Mouse (Mus musculus): ENCODE measurements around the gene Commd3.

The Commd3 gene

DNA sequence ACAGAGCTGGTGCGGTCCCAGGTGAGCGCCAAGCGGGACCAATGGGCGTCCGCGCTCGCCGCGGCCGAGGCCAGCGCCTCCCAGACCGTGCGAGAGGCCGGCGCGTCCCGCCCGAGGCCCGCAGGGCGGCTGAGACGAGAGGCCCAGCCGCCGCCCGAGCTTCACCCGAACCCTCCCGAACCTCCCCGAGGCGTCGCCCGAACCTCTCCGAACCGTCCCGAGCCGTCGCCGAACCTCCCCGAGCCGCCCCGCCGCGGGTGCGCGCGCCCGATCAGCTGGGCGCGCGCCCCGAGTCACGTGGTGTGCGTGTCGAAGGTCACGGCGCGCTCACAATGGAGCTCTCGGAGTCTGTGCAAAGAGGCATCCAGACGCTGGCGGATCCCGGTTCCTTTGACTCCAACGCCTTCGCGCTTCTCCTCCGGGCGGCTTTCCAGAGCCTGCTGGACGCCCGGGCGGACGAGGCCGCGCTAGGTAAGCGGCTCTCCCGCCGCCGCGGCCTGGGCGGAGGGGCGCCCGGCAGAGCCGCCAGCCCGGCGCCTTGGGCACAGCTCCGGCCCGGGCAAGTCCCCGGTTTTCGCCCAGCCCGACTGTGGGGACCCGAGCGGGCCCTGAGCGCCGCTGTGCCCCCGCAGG lies at the start of gene Commd3:
Gene Commd3, plus strand, starts transcription at position 252 of the 633 bp plus-strand sequence.
- DNase-seq (ENCODE audit: low read depth, low spot score), result peak; percentile 92

DNA sequence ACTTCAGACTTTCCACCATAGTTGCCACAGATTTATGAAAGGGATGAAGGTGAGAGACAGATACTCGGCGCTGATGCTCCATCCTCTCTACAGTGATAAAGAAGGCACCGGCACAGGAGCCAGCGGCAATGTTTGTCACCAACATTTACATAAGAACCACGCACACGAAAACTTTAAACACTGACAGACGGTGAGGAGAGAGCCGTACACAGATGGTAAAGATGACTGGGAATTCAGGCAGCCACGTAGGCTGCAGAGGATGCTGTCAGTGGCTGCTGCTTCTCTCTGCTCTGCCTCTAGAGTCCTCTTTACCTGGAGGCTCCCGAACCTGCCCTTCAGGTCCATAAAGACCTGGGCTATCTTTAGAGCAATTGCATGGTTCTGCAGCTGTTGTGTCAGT lies 49.0 kb upstream of the Commd3 start:
- DNase-seq (ENCODE audit: low read depth, low spot score), result no peak

DNA sequence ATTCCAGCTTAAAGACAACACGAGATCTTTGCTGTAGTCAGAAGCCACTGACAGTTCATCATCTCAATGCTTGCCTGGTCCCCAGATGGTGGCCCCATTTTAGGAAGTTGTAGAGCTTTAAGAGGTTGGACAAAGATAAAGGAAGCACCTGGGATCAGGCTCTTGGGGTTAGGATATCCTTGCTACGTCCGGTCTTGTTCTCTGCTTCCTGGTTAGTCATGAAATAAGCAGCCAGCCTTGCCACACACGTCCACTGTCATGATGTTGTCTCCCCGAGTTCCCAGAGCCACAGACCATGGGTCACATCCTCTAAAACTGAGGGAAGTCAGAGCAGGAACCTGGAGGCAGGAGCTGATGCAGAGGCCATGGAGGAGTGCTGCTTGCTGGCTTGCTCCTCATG lies 41.6 kb upstream of the Commd3 start:
- DNase-seq (ENCODE audit: low read depth, low spot score), result no peak

DNA sequence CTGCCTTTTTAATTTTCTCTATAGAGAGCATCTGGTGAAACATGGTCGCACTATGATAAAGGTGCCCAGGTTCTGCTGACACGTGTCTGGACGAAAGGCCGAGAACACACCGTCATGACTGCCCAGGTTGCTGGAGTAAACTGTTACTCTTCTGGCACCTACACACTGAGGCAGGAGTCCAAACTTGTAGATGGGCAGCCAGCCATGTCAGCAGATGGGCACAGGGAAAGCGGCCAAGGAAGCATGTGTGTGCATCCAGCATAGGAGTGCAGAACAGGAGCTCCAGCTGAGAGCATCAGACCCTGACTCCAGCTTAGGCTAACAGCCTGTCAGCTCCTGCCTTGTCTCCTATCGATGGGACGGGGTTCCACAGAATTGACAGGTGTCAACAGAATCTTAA lies 37.1 kb upstream of the Commd3 start:
- DNase-seq (ENCODE audit: low read depth, low spot score), result peak; percentile 70

DNA sequence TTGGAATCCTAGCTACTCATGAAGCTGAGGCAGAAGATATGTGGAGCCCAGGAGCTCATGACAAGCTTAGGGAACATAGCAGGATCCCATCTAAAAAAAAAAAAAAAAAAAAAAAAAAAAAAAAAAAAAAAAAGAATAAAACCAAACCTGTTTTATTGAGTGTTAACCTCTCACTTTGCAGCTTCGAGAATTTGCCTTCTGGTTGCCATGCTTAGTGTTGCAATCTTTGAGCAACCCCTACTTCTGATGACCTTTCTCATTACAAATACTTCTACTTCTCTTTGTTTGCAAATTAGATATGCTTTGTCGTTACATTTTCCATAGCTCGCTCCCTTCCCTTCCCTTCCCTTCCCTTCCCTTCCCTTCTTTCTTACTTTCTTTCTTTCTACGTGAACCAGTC lies 23.6 kb upstream of the Commd3 start:
- DNase-seq (ENCODE audit: low read depth, low spot score), result no peak

DNA sequence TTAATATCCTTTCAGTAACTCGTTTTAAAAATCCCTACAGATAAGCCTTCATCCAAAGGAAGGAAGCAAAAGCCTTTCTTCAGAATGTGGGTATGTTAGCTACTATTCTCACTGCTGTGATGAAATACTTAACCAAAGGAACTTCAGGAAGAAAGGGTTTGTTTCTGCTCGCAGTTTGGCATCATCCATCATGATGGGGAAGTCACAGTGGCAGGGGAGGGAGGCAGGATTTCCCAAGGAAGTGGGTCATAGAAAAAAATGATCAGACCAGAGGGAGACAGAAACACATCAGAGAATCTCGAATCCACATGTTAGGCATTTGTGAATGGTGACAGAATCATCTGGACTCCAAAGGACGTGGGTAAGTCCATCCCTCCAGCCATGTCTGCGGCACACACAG lies 17.4 kb upstream of the Commd3 start:
- no peak for DNase-seq (ENCODE audit: low read depth, low spot score)

DNA sequence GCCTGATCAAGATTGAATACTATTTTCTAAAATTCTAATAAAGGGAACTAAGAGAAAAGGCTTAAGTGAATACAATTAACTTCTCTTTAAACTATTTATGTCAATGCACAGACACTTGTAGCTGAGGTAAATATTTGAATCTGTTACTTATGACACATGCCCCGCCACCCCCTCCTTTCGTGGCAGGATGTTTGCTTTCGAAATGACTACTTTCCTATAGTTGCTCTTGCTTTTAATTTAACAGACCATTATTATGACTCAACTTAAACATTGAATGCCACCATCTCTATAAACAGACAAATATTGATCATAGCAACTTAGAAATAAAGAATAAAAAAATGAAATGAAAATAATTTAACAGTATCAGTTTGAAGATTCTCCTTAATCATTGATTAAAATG lies 8.2 kb upstream of the Commd3 start:
- no peak for DNase-seq (ENCODE audit: low read depth, low spot score)

DNA sequence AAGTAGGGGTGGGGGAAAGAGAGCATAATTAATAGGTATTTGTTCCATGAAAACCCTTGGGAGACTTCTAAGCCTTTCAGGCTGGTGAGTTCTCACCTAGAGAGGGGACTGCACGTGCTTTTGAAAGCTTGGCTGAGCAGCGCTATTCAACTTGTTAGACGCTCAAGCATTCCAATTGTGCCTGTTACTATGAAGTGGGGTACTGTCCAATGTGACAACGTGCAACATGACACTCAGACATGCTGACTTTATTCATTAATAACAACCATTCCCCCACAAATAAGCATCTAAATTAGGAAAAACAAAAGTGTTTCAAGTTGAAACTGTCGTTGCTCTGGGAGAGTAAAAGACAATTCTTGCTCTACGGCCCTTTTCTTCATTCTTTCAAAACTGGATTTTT lies 1.1 kb upstream of the Commd3 start:
- no peak for DNase-seq (ENCODE audit: low read depth, low spot score)

DNA sequence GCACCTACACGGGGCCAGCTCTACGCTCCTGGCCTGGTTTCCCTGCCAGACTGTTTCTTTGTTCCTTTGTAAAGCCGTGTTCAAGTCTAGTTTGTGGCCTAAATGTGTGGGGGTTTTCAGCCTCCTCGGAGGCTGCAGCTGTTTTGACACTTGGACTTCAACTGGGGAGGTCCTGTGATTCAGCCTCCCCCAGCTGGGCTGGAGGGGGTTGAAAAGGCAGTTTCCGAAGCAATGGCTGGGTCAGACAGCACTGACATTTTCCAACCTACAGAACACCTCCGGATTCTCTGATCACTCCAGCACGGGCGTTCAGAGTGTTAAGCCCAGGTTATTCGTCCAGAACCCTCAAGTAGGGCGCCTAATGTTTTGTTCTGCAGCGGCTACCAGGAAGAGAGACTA lies 581 bp downstream of the Commd3 start:
- no peak for DNase-seq (ENCODE audit: low read depth, low spot score)

DNA sequence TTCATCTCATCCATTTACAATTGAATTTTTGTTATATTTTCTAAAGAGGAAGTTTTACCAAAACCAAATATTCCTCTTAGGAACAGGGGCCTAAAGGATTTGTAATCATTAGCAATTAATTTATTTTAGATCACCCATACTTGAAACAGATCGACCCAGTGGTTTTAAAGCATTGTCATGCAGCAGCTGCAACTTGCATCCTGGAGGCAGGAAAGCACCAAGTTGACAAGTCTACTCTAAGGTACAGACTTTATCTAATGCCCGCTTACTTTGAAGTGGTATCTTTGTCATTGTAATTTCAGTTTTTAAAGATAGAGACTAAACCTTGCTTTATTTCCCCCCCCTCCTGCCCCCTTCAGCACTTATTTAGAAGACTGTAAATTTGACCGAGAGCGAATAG lies 1.6 kb downstream of the Commd3 start:
- DNase-seq (ENCODE audit: low read depth, low spot score), result no peak

DNA sequence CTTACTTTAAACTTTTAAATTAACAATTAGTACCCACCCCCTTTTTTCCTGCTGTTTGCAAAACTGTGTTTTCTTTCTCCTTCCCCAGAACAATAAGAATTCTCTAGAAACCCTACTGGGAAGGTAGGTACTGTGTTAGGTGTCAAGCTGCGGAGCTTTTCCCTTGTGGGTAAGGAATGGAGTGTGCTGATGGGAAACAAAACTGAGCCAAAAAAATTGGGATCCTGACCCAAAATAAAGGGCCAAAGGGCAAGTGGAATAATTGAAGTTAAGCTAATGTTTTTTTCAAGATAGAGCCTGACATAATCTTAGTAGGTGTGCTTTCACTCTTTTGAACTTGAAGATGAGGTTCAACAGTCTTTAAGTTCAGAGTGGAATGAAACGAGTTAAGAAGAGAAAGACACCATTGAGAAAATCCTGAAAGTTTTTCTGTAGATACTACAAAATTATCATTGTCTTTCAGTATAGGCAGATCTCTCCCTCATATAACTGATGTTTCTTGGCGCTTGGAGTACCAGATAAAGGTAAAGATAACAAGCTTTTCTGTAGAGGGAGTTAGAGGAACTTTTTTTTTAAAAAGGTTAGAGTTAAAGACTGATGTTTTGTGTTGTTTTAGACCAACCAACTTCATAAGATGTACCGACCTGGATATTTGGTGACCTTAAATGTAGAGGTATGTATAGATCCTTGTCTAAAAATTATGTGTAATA lies 2.2 kb downstream of the Commd3 start:
- DNase-seq (ENCODE audit: low read depth, low spot score), result no peak

DNA sequence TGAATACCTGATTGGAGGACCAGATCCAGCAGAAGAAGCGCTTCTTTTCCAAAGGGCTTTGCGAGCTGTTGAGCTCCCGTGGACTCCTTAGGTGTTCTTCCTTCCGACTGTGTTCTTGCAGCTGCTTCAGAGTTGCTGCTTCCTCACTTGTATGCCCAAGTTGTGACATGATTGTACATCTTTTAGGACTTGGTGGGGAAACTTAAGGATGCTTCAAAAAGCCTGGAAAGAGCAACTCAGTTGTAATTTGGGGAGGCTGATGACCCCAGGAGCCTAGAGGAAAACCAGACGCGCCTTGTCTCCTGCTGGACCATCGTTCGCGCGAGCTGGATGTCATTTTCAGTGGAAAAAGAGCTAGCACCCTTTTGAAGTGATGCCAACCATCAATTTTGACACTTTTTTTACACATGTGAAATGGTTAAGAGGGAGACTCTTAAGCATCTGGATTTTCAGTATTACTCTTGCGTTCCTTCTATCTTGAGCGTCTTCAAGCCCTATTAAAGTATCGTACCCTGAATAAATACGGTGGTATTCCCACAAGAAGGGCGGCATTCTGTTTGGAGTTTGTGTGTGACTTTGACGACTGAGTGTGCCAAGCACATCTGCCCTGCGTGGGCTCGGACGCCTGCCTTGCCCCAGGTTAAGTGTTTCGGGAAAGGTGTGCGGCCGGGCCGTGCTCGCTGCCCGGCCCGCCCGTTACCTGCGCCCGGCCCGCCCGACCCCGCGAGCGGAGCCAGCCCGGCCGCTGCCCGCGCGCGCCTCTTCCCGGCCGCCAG lies 3.7 kb downstream of the Commd3 start:
- no peak for DNase-seq (ENCODE audit: low read depth, low spot score)

DNA sequence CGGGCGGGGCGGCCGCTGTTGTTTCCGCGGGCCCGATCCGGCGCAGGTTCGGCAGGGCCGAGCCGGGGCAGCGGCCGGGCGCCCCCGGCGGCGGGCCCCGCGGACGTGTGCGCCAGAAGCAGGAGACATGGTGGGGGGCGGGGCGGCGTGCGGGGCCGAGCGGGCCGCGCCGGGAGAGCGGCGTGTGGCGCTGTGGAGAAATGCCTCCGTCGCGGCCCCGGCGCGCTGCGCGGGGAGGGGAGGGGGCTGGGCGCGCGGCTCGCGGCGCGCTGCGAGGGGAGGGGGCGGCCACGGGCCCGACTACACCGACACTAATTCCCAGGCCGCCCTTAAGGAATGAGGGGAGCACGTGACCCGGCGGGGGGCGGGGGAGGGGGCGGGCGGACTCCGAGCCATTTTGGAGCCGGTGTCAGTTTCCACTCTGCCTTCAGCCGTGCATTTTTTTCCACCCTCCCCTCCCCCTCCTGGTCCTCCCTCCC lies 4.3 kb downstream of the Commd3 start:
- peak; percentile 78 for DNase-seq (ENCODE audit: low read depth, low spot score)

DNA sequence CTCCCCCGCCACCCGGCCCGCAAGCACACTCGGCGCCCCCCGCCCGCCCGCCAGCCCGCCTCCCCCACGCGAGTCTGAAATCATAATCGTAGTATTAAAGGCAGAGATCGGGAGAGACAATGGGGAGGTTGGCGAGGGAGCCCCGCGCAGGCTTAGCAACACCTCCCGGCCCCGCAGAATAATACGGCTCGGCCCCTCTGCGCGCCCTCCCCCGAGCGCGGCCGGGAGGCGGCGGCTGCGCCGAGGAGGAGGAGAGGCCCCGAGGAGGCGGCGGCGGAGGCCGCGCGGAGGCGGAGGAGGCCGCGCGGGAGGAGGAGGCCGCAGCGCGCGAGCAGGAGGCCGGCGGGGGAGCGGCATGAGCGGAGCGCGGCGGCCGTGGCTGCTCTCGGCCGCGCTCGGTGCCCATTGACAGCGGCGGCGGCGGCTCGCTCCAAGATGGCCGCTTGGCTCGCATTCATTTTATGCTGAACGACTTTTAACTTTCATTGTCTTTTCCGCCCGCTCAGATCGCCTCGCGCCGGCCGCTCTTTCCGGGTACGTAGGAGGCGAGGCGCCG lies 4.8 kb downstream of the Commd3 start, which contains the start of gene Bmi1:
Gene Bmi1, plus strand, starts transcription at position 83 of the 556 bp plus-strand sequence.
- no peak for DNase-seq (ENCODE audit: low read depth, low spot score)

DNA sequence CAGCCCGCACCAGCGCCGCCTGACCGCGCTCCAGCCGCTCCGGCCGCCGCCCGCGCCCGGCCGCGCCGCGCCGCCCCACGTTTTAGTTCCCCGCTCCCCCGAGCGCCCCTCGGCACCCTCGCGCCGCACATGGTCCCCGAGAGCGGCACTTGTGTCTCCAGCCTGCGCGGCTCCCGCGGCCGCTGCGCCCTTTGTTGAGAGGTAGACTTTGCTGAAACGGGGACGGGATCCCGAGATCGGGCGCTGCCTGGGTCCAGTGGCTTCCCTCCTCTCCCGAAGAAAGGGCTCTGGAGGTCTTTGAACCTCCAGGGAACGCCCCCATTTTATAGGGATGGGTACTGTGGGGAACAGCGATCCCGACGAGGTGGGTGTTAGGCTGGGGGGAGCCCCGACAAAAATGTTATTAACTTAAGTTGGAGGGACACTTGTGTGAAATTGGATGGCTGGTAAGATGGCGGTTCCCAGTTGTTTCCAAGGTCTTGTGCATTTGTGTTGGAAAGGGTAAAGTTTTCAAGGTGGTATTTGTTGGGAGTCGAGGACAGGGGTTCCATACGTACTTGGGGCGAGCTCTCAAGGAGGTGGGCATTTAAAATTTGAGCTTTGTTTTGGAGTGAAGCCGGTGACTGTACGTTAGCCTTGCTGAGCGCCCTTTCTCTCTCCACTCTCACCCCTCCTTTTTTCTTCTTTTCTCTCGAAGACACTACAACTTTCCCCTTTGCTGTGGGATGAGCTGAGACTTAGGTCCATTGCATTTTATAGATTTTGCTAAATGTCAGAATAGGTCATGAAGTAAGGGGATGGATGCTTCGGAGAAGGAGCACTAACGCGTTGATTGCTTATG lies 5.7 kb downstream of the Commd3 start:
- DNase-seq (ENCODE audit: low read depth, low spot score), result no peak

DNA sequence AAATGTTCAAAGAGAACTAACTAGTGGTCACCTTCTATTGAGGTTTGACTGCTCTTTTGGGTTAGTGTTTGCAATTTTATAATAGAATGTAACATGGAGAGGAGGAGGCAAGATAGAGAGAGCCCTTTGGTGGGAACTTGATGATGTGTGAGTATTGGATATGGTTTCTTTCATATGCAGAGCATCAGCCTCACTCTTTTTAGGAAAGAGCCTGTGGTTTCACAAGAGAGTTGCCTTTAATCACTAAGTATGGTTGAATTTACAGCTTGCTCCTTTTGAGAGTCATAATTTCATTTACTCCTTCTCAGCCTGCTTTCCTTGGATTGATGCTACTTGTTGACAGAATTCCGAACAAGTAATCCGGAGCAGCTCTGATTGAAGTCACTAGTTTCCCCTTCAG lies 7.5 kb downstream of the Commd3 start:
- DNase-seq (ENCODE audit: low read depth, low spot score), result no peak

DNA sequence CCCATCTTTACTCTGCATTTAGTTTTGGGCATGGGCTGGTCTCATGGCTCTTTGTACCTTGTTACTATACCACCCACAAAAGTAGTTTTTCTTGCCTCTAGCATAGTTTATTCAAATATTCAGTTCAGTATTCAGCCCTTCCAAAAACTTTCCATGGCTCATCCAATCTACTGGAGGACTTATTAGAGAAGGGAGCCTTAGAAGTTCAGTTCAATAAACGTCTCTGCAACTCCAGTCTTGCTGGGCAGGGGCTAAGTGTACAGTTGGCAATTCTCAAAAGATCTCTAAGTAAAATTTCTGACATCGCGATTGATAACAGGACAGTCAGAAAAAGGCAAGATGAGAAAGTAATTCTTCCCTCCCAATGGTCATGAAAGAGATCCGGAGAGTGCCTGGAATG lies 8.3 kb downstream of the Commd3 start:
- DNase-seq (ENCODE audit: low read depth, low spot score), result no peak

DNA sequence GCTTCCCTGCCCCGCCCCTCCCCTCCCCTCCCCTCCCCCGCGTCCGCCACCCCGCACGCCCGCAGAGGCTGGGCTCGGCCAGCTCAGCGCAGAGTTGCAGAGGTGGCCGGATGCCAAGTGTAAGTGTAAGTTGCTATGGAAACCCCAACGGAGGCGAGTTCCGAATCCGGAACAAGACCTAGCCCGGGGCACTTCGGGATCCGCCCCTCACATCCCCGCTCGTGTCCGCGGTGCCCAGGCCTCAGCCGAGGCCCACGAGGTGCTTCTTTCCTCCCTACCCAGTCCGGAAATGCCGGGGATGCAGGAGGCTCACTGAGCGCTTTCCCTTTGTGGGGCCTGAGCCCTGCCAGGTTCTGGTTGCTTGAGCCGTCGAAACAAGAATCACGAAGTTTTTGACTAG lies 8.8 kb downstream of the Commd3 start:
- no peak for DNase-seq (ENCODE audit: low read depth, low spot score)

DNA sequence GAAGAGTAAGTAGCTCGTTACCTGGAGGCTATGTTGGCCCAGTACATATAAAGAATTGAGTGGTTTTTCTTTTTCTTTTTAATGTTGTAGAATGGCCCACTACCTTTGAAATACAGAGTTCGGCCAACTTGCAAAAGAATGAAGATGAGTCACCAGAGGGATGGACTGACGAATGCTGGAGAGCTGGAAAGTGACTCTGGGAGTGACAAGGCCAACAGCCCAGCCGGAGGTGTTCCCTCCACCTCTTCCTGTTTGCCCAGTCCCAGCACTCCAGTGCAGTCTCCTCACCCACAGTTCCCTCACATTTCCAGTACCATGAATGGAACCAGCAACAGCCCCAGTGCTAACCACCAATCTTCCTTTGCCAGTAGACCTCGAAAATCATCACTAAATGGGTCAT lies 11.9 kb downstream of the Commd3 start:
- no peak for DNase-seq (ENCODE audit: low read depth, low spot score)

DNA sequence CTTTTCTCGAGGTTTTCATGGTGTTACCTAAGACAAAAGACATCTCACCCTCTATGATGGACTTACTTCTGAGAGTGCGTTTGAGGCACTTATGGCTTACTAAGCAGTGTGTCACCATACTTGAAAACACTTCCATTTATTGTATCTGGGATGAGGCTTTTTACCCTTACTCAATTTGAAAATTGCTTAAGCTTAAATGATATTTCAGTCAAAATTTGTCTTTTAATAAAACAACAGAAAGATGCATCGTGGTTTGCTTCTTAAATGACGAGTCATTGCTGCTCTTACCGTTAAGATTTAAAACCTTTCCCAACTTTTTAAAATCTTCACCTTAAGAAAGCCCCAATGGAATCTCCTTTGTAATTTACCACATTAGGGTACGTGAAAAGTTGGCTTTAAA lies 14.2 kb downstream of the Commd3 start:
- DNase-seq (ENCODE audit: low read depth, low spot score), result no peak

DNA sequence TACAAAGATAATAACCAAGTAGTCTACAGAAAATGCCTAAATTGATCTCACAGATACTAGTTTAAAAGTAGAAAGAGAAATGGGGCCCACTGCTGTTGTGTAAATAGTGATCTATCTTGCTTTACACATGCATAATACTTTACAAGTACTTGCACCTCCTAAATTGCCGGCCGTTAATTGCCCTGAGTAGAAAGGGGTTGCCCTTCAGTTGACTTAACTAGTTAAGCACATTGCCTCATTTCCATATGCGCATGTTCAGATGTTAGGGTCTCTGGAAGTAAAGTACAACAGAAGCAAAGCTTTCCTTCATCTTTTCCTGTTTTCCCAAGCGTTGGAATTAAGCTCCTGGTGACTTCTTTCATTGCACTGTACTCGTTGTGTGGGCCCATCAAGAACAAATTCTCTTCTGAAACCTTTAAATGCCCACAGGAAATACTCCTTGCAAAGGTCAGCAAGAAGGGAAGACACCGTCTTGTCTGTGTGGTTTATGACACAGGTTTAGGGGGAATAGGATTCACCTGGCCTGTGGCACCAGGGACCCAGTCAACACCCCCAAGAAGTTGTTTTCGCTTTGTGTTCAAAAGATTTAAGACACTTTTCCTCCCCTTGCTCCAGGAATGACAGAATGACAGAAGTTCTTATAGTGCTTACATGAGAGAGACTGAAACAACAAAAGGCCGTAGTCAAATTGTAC lies 14.8 kb downstream of the Commd3 start:
- no peak for DNase-seq (ENCODE audit: low read depth, low spot score)

All from skeletal muscle tissue, adult 2 months (tissue).